Mouse (Mus musculus) frontal cortex, postnatal 25 days (tissue): ENCODE measurements around the gene Prnd.

Experiments used
- DNase-seq, 2 experiments: peaks; one replicate each; pipeline ENCODE4 v3.0.0; 2022; ENCODE audit warnings: low spot score in 2 of 2

The Prnd gene

GRCm38 (mm10) chr2:131950598-131951095 lies at the start of gene Prnd:
TSS of gene Prnd (plus strand) at chr2:131950861.
- peak in 1 of 2 experiments; percentile 2 for DNase-seq

GRCm38 (mm10) chr2:131902423-131902822 lies 48.2 kb upstream of the Prnd start:
- DNase-seq: no peak

GRCm38 (mm10) chr2:131902867-131903266 lies 47.8 kb upstream of the Prnd start:
- no peak for DNase-seq

- DNase-seq: no peak
Observed at GRCm38 (mm10) chr2:131905025-131905424, 45.6 kb upstream of the Prnd start.

- no peak for DNase-seq
Observed at GRCm38 (mm10) chr2:131905776-131906175, 44.9 kb upstream of the Prnd start.

- no peak for DNase-seq
Observed at GRCm38 (mm10) chr2:131906266-131906665, 44.4 kb upstream of the Prnd start.

- DNase-seq: no peak
Observed at GRCm38 (mm10) chr2:131906846-131907245, 43.8 kb upstream of the Prnd start.

GRCm38 (mm10) chr2:131907311-131907710 lies 43.4 kb upstream of the Prnd start:
- DNase-seq: no peak

- DNase-seq: no peak
Observed at GRCm38 (mm10) chr2:131908351-131908861, 42.3 kb upstream of the Prnd start.

GRCm38 (mm10) chr2:131908906-131909305 lies 41.8 kb upstream of the Prnd start:
- DNase-seq: no peak

GRCm38 (mm10) chr2:131909683-131910572 lies 40.7 kb upstream of the Prnd start, which contains the start of the genes Prnp and Prn:
TSS of gene Prnp (plus strand) at chr2:131909928.
TSS of gene Prn (plus strand) at chr2:131909957.
- DNase-seq: peak; percentile 74 to 86

- no peak for DNase-seq
Observed at GRCm38 (mm10) chr2:131910847-131911246, 39.8 kb upstream of the Prnd start.

GRCm38 (mm10) chr2:131911341-131911740 lies 39.3 kb upstream of the Prnd start:
- no peak for DNase-seq

GRCm38 (mm10) chr2:131912526-131913258 lies 38.0 kb upstream of the Prnd start:
- DNase-seq: no peak

GRCm38 (mm10) chr2:131932275-131932902 lies 18.3 kb upstream of the Prnd start:
- DNase-seq: no peak

GRCm38 (mm10) chr2:131933013-131933412 lies 17.6 kb upstream of the Prnd start:
- no peak for DNase-seq

GRCm38 (mm10) chr2:131933598-131933997 lies 17.1 kb upstream of the Prnd start:
- no peak for DNase-seq

GRCm38 (mm10) chr2:131934243-131934642 lies 16.4 kb upstream of the Prnd start:
- DNase-seq: no peak

GRCm38 (mm10) chr2:131935390-131936105 lies 15.1 kb upstream of the Prnd start:
- DNase-seq: no peak

GRCm38 (mm10) chr2:131936410-131936809 lies 14.3 kb upstream of the Prnd start:
- DNase-seq: no peak
